Mouse (Mus musculus): Measurements from ENCODE around the gene Zfp367. TPM values are rescaled to one million over a fixed set of nuclear protein-coding genes. Genes with fewer than 3 reads are reported as not detected.

Gene Zfp367
- polyA plus RNA-seq, 1 experiment from 2014 or later: 29.8 TPM

DNA sequence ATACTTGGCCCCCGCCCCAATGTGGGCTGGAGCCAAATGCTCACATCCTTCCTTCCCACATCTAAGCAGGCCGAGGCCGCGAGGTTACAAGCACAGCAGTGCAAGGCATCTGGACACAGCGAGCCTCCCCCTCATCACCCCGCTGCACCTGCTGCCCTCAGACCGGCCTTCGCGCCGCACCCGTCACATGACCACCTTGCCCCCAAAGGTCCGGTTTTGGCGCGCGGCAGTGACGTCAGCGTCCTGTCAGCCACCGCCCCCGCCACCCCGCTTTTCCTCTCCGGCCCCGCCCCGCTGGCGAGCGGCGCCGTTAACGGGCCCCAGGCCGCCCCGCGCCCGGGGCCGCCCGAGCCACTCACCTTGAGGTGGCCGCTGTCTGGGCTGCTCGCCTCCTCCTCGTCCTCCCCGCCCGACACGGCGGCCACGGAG is 747 bp downstream of the Zfp367 start:
- Histone ChIP-seq H3K27ac (ENCODE audit: low read depth, low read length) (peak overlapping the region; percentile 93), H3K4me1 (replicated peaks; ENCODE audit: control insufficient read depth, insufficient read depth, low read length) (peaks cover 6% of the 10 kb centered on the region), H3K9me3 (ENCODE audit: control insufficient read depth, low read length) (no peaks in the 10 kb centered on the region), H3K9ac (ENCODE audit: low read length) (peak overlapping the region; percentile 92), H3K4me3 (ENCODE audit: low read depth, low read length) (peak overlapping the region; percentile 93), H3K36me3 (ENCODE audit: control insufficient read depth, insufficient read depth, low read length) (no peaks in the 10 kb centered on the region), H3K27me3 (ENCODE audit: control insufficient read depth, insufficient read depth, low read length) (no peaks in the 10 kb centered on the region; the same call in 1 of the 2 replicates), H3K4me2 (ENCODE audit: low read depth, low read length, severe bottlenecking) (peak overlapping the region; percentile 87)
- under 1% methylated on average over 42 of the region's 42 CpGs for WGBS
- peak; percentile 28 for ATAC-seq (replicated peaks; ENCODE audit: low FRiP score)
- peak; percentile 94 for DNase-seq (ENCODE audit: low spot score)

DNA sequence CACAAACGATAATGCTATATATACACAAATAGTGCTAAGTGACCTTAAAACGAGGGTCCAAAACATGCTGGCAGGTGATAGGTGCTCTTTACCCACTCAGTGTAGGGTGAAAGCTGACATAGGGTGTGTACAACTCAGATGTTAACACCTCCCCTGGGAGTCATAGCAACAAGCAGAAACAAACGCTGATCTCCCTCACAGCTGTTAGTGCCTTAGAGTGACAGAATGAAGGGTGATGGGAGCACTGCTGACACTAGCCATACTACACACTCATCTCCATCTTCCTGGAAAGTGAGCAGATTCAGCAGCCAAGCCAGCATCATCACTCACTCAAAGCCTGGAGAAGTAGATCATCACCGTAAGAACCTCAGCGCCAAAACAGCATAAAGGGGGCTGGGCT is 2.9 kb downstream of the Zfp367 start:
- 84% methylated on average over 5 of the region's 5 CpGs for WGBS
- Histone ChIP-seq H3K27ac (ENCODE audit: low read depth, low read length) (no peak overlapping the region), H3K27me3 (ENCODE audit: control insufficient read depth, insufficient read depth, low read length) (no peaks in the 10 kb centered on the region), H3K4me2 (ENCODE audit: low read depth, low read length, severe bottlenecking) (0 out of 2 replicates have a peak overlapping the region, but pooled peaks have one; percentile 18), H3K4me1 (replicated peaks; ENCODE audit: control insufficient read depth, insufficient read depth, low read length) (peaks cover 6% of the 10 kb centered on the region), H3K9ac (ENCODE audit: low read length) (no peak overlapping the region), H3K36me3 (ENCODE audit: control insufficient read depth, insufficient read depth, low read length) (no peaks in the 10 kb centered on the region), H3K9me3 (ENCODE audit: control insufficient read depth, low read length) (no peaks in the 10 kb centered on the region), H3K4me3 (ENCODE audit: low read depth, low read length) (no peak overlapping the region)
- no peak for ATAC-seq (replicated peaks; ENCODE audit: low FRiP score)
- no peak for DNase-seq (ENCODE audit: low spot score)

DNA sequence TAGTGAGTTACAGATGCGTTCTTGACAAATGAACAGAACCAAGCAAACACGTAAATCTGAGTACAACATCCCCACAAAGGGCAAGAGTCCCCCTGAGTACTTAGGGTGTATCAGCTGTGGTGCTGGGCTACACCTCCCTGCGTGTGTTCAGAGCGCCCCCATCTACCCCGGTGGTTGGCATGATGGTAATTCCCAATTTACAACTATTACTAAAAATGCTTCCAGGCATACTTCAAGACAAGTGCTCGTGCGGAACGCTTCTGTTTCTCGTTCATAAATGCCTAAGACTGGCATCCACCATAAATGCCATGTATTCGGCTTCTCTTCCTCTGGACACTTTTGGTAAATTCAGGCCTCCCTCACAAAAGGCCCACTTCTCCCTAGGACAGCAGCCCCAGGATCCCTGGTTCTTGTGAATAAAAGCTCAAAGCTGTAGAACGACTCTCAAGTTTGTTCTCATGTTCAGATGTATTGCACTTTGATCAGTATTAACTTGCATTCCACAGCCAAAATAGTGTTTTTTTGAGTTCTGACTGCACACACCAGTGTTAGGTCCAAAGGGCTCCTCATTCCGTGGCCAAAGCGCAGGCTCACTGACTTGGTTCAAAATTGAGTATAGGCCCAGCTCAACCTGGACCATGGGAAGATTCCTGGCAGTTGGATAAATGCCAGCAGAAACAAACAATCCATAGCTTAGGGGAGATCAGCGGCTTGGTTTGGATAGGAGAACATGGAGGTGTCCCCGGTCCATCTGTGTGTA is 23.2 kb downstream of the Zfp367 start:
- Histone ChIP-seq H3K27me3 (ENCODE audit: control insufficient read depth, insufficient read depth, low read length) (no peaks in the 10 kb centered on the region), H3K4me2 (ENCODE audit: low read depth, low read length, severe bottlenecking) (peak overlapping the region; percentile 72), H3K27ac (ENCODE audit: low read depth, low read length) (no peak overlapping the region), H3K4me1 (replicated peaks; ENCODE audit: control insufficient read depth, insufficient read depth, low read length) (no peaks in the 10 kb centered on the region), H3K9me3 (ENCODE audit: control insufficient read depth, low read length) (no peaks in the 10 kb centered on the region), H3K36me3 (ENCODE audit: control insufficient read depth, insufficient read depth, low read length) (no peaks in the 10 kb centered on the region; the same call in 1 of the 2 replicates), H3K4me3 (ENCODE audit: low read depth, low read length) (peak overlapping the region; percentile 41), H3K9ac (ENCODE audit: low read length) (peak overlapping the region; percentile 59)
- WGBS: 48% methylated on average over 15 of the region's 15 CpGs
- ATAC-seq (replicated peaks; ENCODE audit: low FRiP score) (peak; percentile 70), DNase-seq (ENCODE audit: low spot score) (peak; percentile 54)

DNA sequence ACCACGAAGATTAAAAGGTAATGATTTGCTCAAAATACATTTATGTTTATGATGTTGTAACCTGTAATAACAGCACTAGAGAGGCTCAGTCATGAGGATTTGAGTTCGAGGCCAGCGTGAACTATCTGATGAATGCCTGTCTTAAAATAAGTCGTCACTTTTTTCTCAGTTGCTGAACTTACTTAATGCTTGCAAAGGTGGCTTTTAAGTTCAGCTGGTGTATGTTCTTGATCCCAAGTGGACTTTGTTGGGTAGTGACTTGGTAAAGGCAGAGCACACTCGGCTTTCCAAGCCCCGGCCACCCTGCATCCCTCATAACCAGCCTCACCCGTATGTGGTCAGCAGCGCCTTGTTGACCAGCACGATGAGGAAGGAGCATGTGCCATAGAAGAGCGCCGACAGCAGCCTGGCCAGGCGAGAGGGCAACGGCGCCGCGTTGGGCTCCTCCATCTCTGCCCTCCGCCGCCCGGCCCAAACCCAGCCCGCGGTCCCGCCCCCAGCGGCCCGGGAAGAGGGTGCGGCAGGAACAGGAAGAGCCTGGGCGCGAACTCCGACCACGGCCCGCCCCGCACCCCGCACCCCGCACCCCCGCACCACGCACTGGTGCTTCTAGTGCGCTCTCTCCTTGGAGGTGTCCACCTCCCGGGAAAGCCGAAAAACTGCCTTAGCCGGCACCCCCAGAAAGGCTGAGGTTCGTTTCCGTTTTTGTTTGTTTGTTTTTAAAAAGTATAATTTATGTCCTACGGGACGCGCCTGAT is 24.0 kb downstream of the Zfp367 start, which contains the start of gene Slc35d2:
Gene Slc35d2 (minus strand): TSS at position 511 of the 758 bp plus-strand sequence.
- Histone ChIP-seq H3K4me2 (ENCODE audit: low read depth, low read length, severe bottlenecking) (peak within 1 kb of the TSS; percentile 72), H3K36me3 (ENCODE audit: control insufficient read depth, insufficient read depth, low read length) (no peaks in the 10 kb centered on the region; the same call in 1 of the 2 replicates), H3K4me3 (ENCODE audit: low read depth, low read length) (peak within 1 kb of the TSS; percentile 41), H3K9me3 (ENCODE audit: control insufficient read depth, low read length) (no peaks in the 10 kb centered on the region), H3K27me3 (ENCODE audit: control insufficient read depth, insufficient read depth, low read length) (no peaks in the 10 kb centered on the region), H3K27ac (ENCODE audit: low read depth, low read length) (no peak within 1 kb of the TSS), H3K9ac (ENCODE audit: low read length) (peak within 1 kb of the TSS; percentile 59), H3K4me1 (replicated peaks; ENCODE audit: control insufficient read depth, insufficient read depth, low read length) (no peaks in the 10 kb centered on the region)
- 8% methylated on average over 43 of the region's 44 CpGs for WGBS
- ATAC-seq (replicated peaks; ENCODE audit: low FRiP score) (peak; percentile 56; the same call in 1 of the 2 replicates), DNase-seq (ENCODE audit: low spot score) (peak; percentile 65)

DNA sequence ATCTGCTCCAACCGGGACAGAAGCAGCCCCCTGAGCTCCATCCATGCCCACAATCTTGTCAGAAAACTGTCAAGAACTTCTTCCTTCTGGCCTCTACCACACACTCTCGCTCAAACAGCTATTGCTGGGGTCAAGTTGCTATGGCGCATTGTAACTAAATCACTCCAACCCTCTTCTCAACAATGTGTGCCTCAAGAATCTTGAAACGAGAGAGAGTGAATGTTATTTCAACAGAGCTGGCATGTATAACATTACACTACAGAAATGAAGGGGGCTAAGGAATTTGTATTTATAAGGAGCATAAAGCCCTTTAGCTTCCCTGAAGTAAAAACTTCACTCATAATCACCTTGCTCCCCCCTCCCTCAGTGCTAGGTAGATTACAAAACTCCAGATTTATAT is 26.7 kb downstream of the Zfp367 start:
- WGBS: 55% methylated on average over 4 of the region's 4 CpGs
- DNase-seq (ENCODE audit: low spot score) (no peak), ATAC-seq (replicated peaks; ENCODE audit: low FRiP score) (no peak)
- H3K27ac ChIP-seq (ENCODE audit: low read depth, low read length): no peak overlapping the region
- H3K36me3 ChIP-seq (ENCODE audit: control insufficient read depth, insufficient read depth, low read length): no peaks in the 10 kb centered on the region
- no peak overlapping the region for H3K9ac ChIP-seq (ENCODE audit: low read length)
- no peaks in the 10 kb centered on the region for H3K27me3 ChIP-seq (ENCODE audit: control insufficient read depth, insufficient read depth, low read length)
- no peaks in the 10 kb centered on the region; the same call in 1 of the 2 replicates for H3K9me3 ChIP-seq (ENCODE audit: control insufficient read depth, low read length)
- no peak overlapping the region for H3K4me2 ChIP-seq (ENCODE audit: low read depth, low read length, severe bottlenecking)
- H3K4me3 ChIP-seq (ENCODE audit: low read depth, low read length): no peak overlapping the region
- no peaks in the 10 kb centered on the region for H3K4me1 ChIP-seq (replicated peaks; ENCODE audit: control insufficient read depth, insufficient read depth, low read length)

DNA sequence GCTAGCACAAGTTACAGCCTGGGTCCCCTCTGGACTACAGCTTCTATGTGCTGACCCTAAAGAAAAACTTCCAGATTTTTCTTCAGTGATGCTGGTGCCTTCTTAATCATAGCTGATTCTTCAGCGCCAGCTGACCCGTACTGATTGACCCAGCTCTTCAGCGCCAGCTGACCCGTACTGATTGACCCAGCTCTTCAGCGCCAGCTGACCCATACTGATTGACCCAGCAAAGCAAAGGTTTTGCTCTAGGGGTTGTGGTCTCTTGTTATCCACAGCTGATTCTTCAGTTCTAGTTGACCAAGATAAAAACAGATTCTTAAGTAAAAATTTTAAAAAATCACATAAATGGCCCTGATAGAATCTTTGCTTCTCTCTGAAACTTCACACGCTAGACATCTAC is 28.1 kb downstream of the Zfp367 start:
- WGBS: 84% methylated on average over 6 of the region's 6 CpGs
- no peak overlapping the region for H3K27ac ChIP-seq (ENCODE audit: low read depth, low read length)
- no peak overlapping the region for H3K4me2 ChIP-seq (ENCODE audit: low read depth, low read length, severe bottlenecking)
- ATAC-seq (replicated peaks; ENCODE audit: low FRiP score) (no peak), DNase-seq (ENCODE audit: low spot score) (no peak)
- H3K9me3 ChIP-seq (ENCODE audit: control insufficient read depth, low read length): no peaks in the 10 kb centered on the region; the same call in 1 of the 2 replicates
- H3K9ac ChIP-seq (ENCODE audit: low read length): no peak overlapping the region
- no peaks in the 10 kb centered on the region for H3K4me1 ChIP-seq (replicated peaks; ENCODE audit: control insufficient read depth, insufficient read depth, low read length)
- H3K27me3 ChIP-seq (ENCODE audit: control insufficient read depth, insufficient read depth, low read length): no peaks in the 10 kb centered on the region
- H3K4me3 ChIP-seq (ENCODE audit: low read depth, low read length): no peak overlapping the region
- no peaks in the 10 kb centered on the region for H3K36me3 ChIP-seq (ENCODE audit: control insufficient read depth, insufficient read depth, low read length)

DNA sequence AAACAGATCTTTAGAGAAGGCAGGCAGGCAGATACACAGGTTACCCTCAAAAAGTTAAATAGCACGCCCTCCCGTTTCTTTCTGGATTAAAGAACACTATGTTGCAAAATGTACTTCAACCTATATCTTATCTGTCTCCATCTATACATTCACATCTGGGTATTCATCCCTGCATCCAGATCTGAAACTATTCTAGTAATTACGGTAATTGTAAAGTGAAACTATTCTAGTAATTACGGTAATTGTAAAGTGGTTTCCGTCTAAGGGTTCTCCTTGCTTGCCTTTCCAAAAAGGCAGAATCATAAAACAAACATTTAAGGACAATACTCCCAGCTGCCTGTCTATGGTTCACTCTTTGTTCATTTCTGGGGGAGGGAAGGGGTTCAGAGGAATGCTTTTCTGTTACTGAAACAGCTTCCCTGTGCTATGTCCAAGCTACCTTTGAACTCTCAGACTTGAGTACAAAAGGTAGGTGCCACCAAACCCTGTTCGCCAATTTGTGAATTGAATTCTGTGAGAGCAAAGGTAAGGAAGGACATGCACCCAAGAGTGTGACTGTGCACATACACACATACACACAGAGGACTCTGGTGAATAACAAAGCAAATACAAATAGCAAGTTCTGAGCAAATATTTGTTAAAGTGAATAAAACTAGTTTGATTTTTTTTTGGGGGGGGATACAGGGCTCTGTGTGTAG is 29.4 kb downstream of the Zfp367 start:
- no peak overlapping the region for H3K27ac ChIP-seq (ENCODE audit: low read depth, low read length)
- no peak overlapping the region for H3K9ac ChIP-seq (ENCODE audit: low read length)
- WGBS: 28% methylated on average over 6 of the region's 6 CpGs

DNA sequence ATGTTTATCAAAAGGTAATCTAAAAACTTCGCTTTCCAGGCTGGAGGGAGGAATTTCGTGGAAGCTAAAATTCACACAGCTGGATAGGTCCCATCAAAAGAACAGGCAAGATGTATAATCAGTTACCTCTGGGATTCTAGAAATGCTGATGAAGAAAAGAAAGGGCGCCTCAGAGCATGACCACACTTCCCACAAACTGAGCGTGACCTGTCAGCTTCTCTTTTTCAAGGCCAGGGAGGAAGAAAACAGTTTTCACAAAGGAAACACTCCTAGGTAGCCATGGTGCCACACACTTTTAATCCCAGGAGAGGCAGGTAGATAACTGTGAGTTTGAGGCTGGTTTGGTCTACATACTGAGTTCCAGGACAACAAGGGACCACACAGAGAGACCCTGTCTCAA is 32.2 kb downstream of the Zfp367 start:
- no peaks in the 10 kb centered on the region for H3K27me3 ChIP-seq (ENCODE audit: control insufficient read depth, insufficient read depth, low read length)
- no peaks in the 10 kb centered on the region; the same call in 1 of the 2 replicates for H3K9me3 ChIP-seq (ENCODE audit: control insufficient read depth, low read length)
- no peak overlapping the region for H3K4me3 ChIP-seq (ENCODE audit: low read depth, low read length)
- H3K4me2 ChIP-seq (ENCODE audit: low read depth, low read length, severe bottlenecking): no peak overlapping the region
- WGBS: 69% methylated on average over 4 of the region's 4 CpGs
- no peak overlapping the region for H3K27ac ChIP-seq (ENCODE audit: low read depth, low read length)
- DNase-seq (ENCODE audit: low spot score) (no peak), ATAC-seq (replicated peaks; ENCODE audit: low FRiP score) (no peak)
- no peaks in the 10 kb centered on the region for H3K4me1 ChIP-seq (replicated peaks; ENCODE audit: control insufficient read depth, insufficient read depth, low read length)
- H3K9ac ChIP-seq (ENCODE audit: low read length): no peak overlapping the region
- no peaks in the 10 kb centered on the region for H3K36me3 ChIP-seq (ENCODE audit: control insufficient read depth, insufficient read depth, low read length)

More for the DNA sequence above, 29.4 kb downstream of the Zfp367 start:
- Histone ChIP-seq H3K36me3 (ENCODE audit: control insufficient read depth, insufficient read depth, low read length) (no peaks in the 10 kb centered on the region), H3K9me3 (ENCODE audit: control insufficient read depth, low read length) (no peaks in the 10 kb centered on the region; the same call in 1 of the 2 replicates), H3K27me3 (ENCODE audit: control insufficient read depth, insufficient read depth, low read length) (no peaks in the 10 kb centered on the region), H3K4me1 (replicated peaks; ENCODE audit: control insufficient read depth, insufficient read depth, low read length) (no peaks in the 10 kb centered on the region), H3K4me3 (ENCODE audit: low read depth, low read length) (no peak overlapping the region), H3K4me2 (ENCODE audit: low read depth, low read length, severe bottlenecking) (no peak overlapping the region)
- DNase-seq (ENCODE audit: low spot score) (no peak), ATAC-seq (replicated peaks; ENCODE audit: low FRiP score) (no peak)
